Comparison of ENCODE assay signal across 20 mouse cellular contexts in the genomic region with DNA sequence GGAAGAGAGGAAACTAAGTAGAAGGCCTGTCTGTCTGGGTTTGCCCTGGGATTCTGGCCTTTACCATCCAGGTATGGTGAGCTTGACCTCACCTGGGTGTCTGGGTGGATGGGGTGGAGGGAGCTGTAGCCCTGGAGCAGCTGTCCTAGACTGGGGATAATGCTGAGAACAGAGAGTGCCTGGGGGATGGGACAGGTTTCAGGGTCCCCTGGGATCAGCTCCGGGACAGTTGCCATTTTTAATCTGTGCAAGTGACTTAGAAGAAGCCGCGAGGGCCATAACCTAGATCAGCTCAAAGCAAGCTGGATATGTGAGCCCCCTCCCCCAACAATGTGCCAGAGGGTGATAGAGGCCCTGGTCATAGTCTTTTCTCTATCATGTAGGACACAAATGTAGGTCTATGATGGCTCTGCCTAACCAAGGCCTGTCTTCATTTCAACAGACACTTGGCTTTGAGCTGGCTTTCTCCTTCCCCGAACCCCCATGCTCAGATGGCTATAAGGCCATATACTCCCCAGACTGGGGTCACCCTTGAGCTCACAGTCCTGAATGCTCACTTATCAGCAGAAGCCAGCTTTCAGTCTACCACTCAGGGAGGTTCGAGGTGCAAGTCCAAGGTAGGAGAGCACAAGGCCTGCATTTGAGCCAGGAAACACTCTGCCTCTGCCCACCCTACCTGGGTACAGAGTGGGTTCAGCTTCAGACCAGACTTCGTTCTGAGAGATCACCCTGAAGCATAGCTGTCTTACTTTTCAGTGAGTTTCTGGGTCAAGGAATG. TPM values are rescaled to one million over a fixed set of nuclear protein-coding genes. Genes with fewer than 3 reads are reported as not detected.
DNase-seq lines count a peak whose midpoint lies in the region; ATAC-seq and TF ChIP-seq lines count a peak whose summit lies in the region.
"Had no signal": no experiment of that assay in that cellular context is flagged by ENCODE, and none has a peak within 500 bp of the region (broad histone marks: within the 10 kb centered on the region; RNA-seq: fewer than 3 reads in every experiment).

No protein-coding gene starts in this region.

- in situ Hi-C loops in CH12.LX (cut with MboI; ENCODE audit: low pct_ligation_motif_present, low pct_unique_long_range_greater_than_20kb, low sequenced_read_pairs) = loop anchor here (5.0 to 25.0 kb wide), 2 partner anchors 92 to 297 kb away; a partner anchor contains a TSS

- no peak for TF ChIP-seq CTCF in CH12.LX (conservative IDR thresholded peaks at IDR 0.05 in 1 of 2, IDR thresholded peaks at IDR 0.05 in 1 of 2; ENCODE audit: low read depth in 2 of 2, low read length in 2 of 2)

- H3K27me3 ChIP-seq in kidney, embryonic 15.5 days = no peaks in the 10 kb centered on the region
- no peaks in the 10 kb centered on the region for H3K27me3 ChIP-seq in kidney, embryonic 14.5 days (ENCODE audit: control insufficient read depth, insufficient read depth, low read length)
- no peaks in the 10 kb centered on the region for H3K27me3 ChIP-seq in CH12.LX (replicated peaks)
- 0 out of 2 replicates have a peak, but pooled peaks cover 6% of the 10 kb centered on the region for H3K27me3 ChIP-seq in forebrain, embryonic 15.5 days
- H3K27me3 ChIP-seq: intestine, embryonic 15.5 days; limb, embryonic 13.5 days had no signal

- peak; percentile 67 for DNase-seq in adrenal gland, postnatal 10 days
- no peak for DNase-seq in adrenal gland, adult 18-20 months (ENCODE audit: low spot score in 2 of 2)
- DNase-seq in CH12.LX (ENCODE audit: extremely low read depth) = peak; percentile 42
- DNase-seq in heart, postnatal 4 days = peak; percentile 46
- DNase-seq in urinary bladder, postnatal 25 days (ENCODE audit: low spot score) = no peak
- DNase-seq: gastrocnemius, postnatal 10 days; lung, postnatal 10 days had no signal

- peak overlapping the region; percentile 95 for H3K27ac ChIP-seq in kidney, embryonic 15.5 days
- no peak overlapping the region for H3K27ac ChIP-seq in kidney, embryonic 14.5 days (ENCODE audit: low read depth, low read length)
- H3K27ac ChIP-seq in CH12.LX (ENCODE audit: insufficient read depth, low read depth) = peak overlapping the region; percentile 70
- no peak overlapping the region for H3K27ac ChIP-seq in forebrain, embryonic 15.5 days (replicated peaks)
- H3K27ac ChIP-seq: hindbrain, embryonic 10.5 days; limb, embryonic 13.5 days; midbrain, embryonic 12.5 days; stomach, postnatal 0 days had no signal

- no peak for ATAC-seq in kidney, embryonic 15.5 days (replicated peaks; ENCODE audit: low FRiP score)
- ATAC-seq in kidney, embryonic 14.5 days (ENCODE audit: low FRiP score, low TSS enrichment) = no peak
- ATAC-seq in forebrain, embryonic 15.5 days (replicated peaks) = no peak
- ATAC-seq: forebrain, embryonic 16.5 days had no signal

- TF ChIP-seq POLR2A in CH12.LX (IDR thresholded peaks at IDR 0.05; ENCODE audit: low read depth, low read length) = no peak

- no peaks in the 10 kb centered on the region for H3K9me3 ChIP-seq in kidney, embryonic 15.5 days (replicated peaks)
- no peaks in the 10 kb centered on the region for H3K9me3 ChIP-seq in kidney, embryonic 14.5 days (ENCODE audit: control insufficient read depth, low read length)
- no peaks in the 10 kb centered on the region for H3K9me3 ChIP-seq in CH12.LX (replicated peaks; ENCODE audit: low read length)
- no peaks in the 10 kb centered on the region for H3K9me3 ChIP-seq in forebrain, embryonic 15.5 days
- H3K9me3 ChIP-seq: hindbrain, embryonic 10.5 days; intestine, embryonic 15.5 days; limb, embryonic 13.5 days; midbrain, embryonic 12.5 days had no signal

- no peak overlapping the region for H3K9ac ChIP-seq in kidney, embryonic 15.5 days
- no peak overlapping the region for H3K9ac ChIP-seq in kidney, embryonic 14.5 days (ENCODE audit: low read depth, low read length)
- peak overlapping the region; percentile 67; the same call in 1 of the 2 replicates for H3K9ac ChIP-seq in CH12.LX (ENCODE audit: insufficient read depth, low read depth)
- no peak overlapping the region for H3K9ac ChIP-seq in forebrain, embryonic 15.5 days (replicated peaks)
- H3K9ac ChIP-seq: intestine, embryonic 15.5 days; limb, embryonic 13.5 days; midbrain, embryonic 12.5 days had no signal

- H3K79me2 ChIP-seq in CH12.LX (replicated peaks; ENCODE audit: control insufficient read depth, extremely low read depth, insufficient read depth, poor library complexity, severe bottlenecking) = no peaks in the 10 kb centered on the region

- no peak overlapping the region for H3K4me3 ChIP-seq in kidney, embryonic 15.5 days (replicated peaks)
- H3K4me3 ChIP-seq in kidney, embryonic 14.5 days (ENCODE audit: low read length) = no peak overlapping the region
- no peak overlapping the region for H3K4me3 ChIP-seq in CH12.LX (replicated peaks in 1 of 3; ENCODE audit: low read depth in 2 of 3, low read length in 2 of 3, poor library complexity in 1 of 3)
- no peak overlapping the region for H3K4me3 ChIP-seq in forebrain, embryonic 15.5 days
- H3K4me3 ChIP-seq: hindbrain, embryonic 10.5 days; intestine, embryonic 15.5 days; limb, embryonic 13.5 days; midbrain, embryonic 12.5 days had no signal

- peaks cover 61% of the 10 kb centered on the region for H3K4me1 ChIP-seq in kidney, embryonic 15.5 days
- peaks cover 36% of the 10 kb centered on the region for H3K4me1 ChIP-seq in kidney, embryonic 14.5 days (ENCODE audit: control insufficient read depth, insufficient read depth, low read length)
- H3K4me1 ChIP-seq in CH12.LX (ENCODE audit: control insufficient read depth in 1 of 2, insufficient read depth in 2 of 2) = peaks cover 23 to 54% of the 10 kb centered on the region in 2 experiments
- H3K4me1 ChIP-seq in forebrain, embryonic 15.5 days = no peaks in the 10 kb centered on the region

- WGBS in kidney, embryonic 15.5 days = 85% methylated on average over 6 of the region's 6 CpGs
- WGBS in kidney, embryonic 14.5 days = 84% methylated on average over 6 of the region's 6 CpGs
- WGBS in forebrain, embryonic 15.5 days = 81% methylated on average over 6 of the region's 6 CpGs

- H3K36me3 ChIP-seq in kidney, embryonic 15.5 days = no peaks in the 10 kb centered on the region
- H3K36me3 ChIP-seq in kidney, embryonic 14.5 days (ENCODE audit: control insufficient read depth, insufficient read depth, low read length) = no peaks in the 10 kb centered on the region
- peaks cover 0 to 1% of the 10 kb centered on the region in 2 experiments for H3K36me3 ChIP-seq in CH12.LX (replicated peaks in 1 of 2; ENCODE audit: control insufficient read depth in 1 of 2, insufficient read depth in 1 of 2, low read length in 1 of 2)
- H3K36me3 ChIP-seq in forebrain, embryonic 15.5 days = no peaks in the 10 kb centered on the region
- H3K36me3 ChIP-seq: hindbrain, embryonic 10.5 days; intestine, embryonic 15.5 days; limb, embryonic 13.5 days; midbrain, embryonic 12.5 days had no signal

- no peak for TF ChIP-seq EP300 in CH12.LX (IDR thresholded peaks at IDR 0.05; ENCODE audit: low read length)

- no peak for TF ChIP-seq RAD21 in CH12.LX (IDR thresholded peaks at IDR 0.05; ENCODE audit: low read depth, low read length)

- H3K4me2 ChIP-seq in kidney, embryonic 15.5 days = no peak overlapping the region
- H3K4me2 ChIP-seq in kidney, embryonic 14.5 days (replicated peaks; ENCODE audit: low read depth, low read length) = no peak overlapping the region
- peak overlapping the region; percentile 97 for H3K4me2 ChIP-seq in CH12.LX (ENCODE audit: insufficient read depth, low read depth, poor library complexity, severe bottlenecking)
- H3K4me2 ChIP-seq in forebrain, embryonic 15.5 days (replicated peaks) = no peak overlapping the region
- H3K4me2 ChIP-seq: intestine, embryonic 15.5 days; limb, embryonic 13.5 days; midbrain, embryonic 12.5 days had no signal

- dilution Hi-C loops in CH12.LX (cut with MboI; ENCODE audit: extremely low pct_ligation_motif_present, extremely low pct_unique_long_range_greater_than_20kb, low sequenced_read_pairs) = no loop called here

RNA-seq across cellular contexts. Expression of a gene that starts 8.4 kb away (rescaled TPM):
- total RNA-seq in adrenal gland, postnatal 10 days (2021) = not detected
- total RNA-seq in adrenal gland, adult 18-20 months (2021) = not detected
- polyA plus RNA-seq in kidney, embryonic 15.5 days (2015; fragmentation: Nextera tagmentation; extraction: Ambion mirVana) = 0.30 TPM in 1 of 2 replicates, not detected in the other
- 0.14 and 0.19 TPM in 2 replicates for polyA plus RNA-seq in kidney, embryonic 14.5 days (2014; fragmentation: Nextera tagmentation; extraction: Ambion mirVana)
- 0.13 TPM in 1 of 2 replicates, not detected in the other for total RNA-seq in CH12.LX (2012; rRNA removed)
- not detected in 2 replicates for total RNA-seq in CH12.LX (2014; rRNA removed)
- 0.45 TPM in 1 of 2 replicates, not detected in the other for polyA plus RNA-seq in CH12.LX (2012; ENCODE audit: insufficient read length, low read depth)
- total RNA-seq in heart, postnatal 4 days (2021) = not detected
- polyA plus RNA-seq in forebrain, embryonic 15.5 days (2015; fragmentation: Nextera tagmentation; extraction: Ambion mirVana) = not detected in 2 replicates
- total RNA-seq: common myeloid progenitor, adult 5-6 weeks; gastrocnemius, postnatal 10 days; layer of hippocampus, postnatal 14 days; MEL had no signal
- polyA plus RNA-seq: forebrain, embryonic 16.5 days; midbrain, embryonic 12.5 days; small intestine, adult 2 months had no signal

RNA-seq across cellular contexts. Expression of a gene that starts 12.3 kb away (rescaled TPM):
- total RNA-seq in adrenal gland, postnatal 10 days (2021) = 100 to 1,000 TPM in 1 of 2 experiments, 10 to 100 TPM in 1; 95.5 to 108 TPM
- total RNA-seq in adrenal gland, adult 18-20 months (2021) = 100 to 1,000 TPM in 1 of 2 experiments, 10 to 100 TPM in 1; 96.6 to 100 TPM
- 162 and 169 TPM in 2 replicates for polyA plus RNA-seq in kidney, embryonic 15.5 days (2015; fragmentation: Nextera tagmentation; extraction: Ambion mirVana)
- 175 and 184 TPM in 2 replicates for polyA plus RNA-seq in kidney, embryonic 14.5 days (2014; fragmentation: Nextera tagmentation; extraction: Ambion mirVana)
- 80.7 and 90.4 TPM in 2 replicates for total RNA-seq in CH12.LX (2012; rRNA removed)
- 126 and 127 TPM in 2 replicates for total RNA-seq in CH12.LX (2014; rRNA removed)
- polyA plus RNA-seq in CH12.LX (2012; ENCODE audit: insufficient read length, low read depth) = 92.0 and 92.1 TPM in 2 replicates
- total RNA-seq in heart, postnatal 4 days (2021) = 10 to 100 TPM; 65.9 to 72.7 TPM
- polyA plus RNA-seq in forebrain, embryonic 15.5 days (2015; fragmentation: Nextera tagmentation; extraction: Ambion mirVana) = 133 and 141 TPM in 2 replicates

RNA-seq across cellular contexts. Expression of a gene that starts 25.4 kb away (rescaled TPM):
- 10 to 100 TPM; 17.2 to 23.6 TPM for total RNA-seq in adrenal gland, postnatal 10 days (2021)
- 10 to 100 TPM; 12.0 to 16.2 TPM for total RNA-seq in adrenal gland, adult 18-20 months (2021)
- 25.5 and 28.0 TPM in 2 replicates for polyA plus RNA-seq in kidney, embryonic 15.5 days (2015; fragmentation: Nextera tagmentation; extraction: Ambion mirVana)
- 13.7 and 26.6 TPM in 2 replicates for polyA plus RNA-seq in kidney, embryonic 14.5 days (2014; fragmentation: Nextera tagmentation; extraction: Ambion mirVana)
- total RNA-seq in CH12.LX (2012; rRNA removed) (4.1 and 9.3 TPM in 2 replicates), CH12.LX (2014; rRNA removed) (6.2 and 6.7 TPM in 2 replicates)
- 5.3 and 6.0 TPM in 2 replicates for polyA plus RNA-seq in CH12.LX (2012; ENCODE audit: insufficient read length, low read depth)
- total RNA-seq in heart, postnatal 4 days (2021) = 10 to 100 TPM; 14.9 to 16.5 TPM
- 9.5 and 10.7 TPM in 2 replicates for polyA plus RNA-seq in forebrain, embryonic 15.5 days (2015; fragmentation: Nextera tagmentation; extraction: Ambion mirVana)

RNA-seq across cellular contexts. Expression of a gene that starts 35.6 kb away (rescaled TPM):
- 10 to 100 TPM; 89.0 to 91.5 TPM for total RNA-seq in adrenal gland, postnatal 10 days (2021)
- 10 to 100 TPM; 97.2 to 97.4 TPM for total RNA-seq in adrenal gland, adult 18-20 months (2021)
- polyA plus RNA-seq in kidney, embryonic 15.5 days (2015; fragmentation: Nextera tagmentation; extraction: Ambion mirVana) = 84.4 and 88.6 TPM in 2 replicates
- polyA plus RNA-seq in kidney, embryonic 14.5 days (2014; fragmentation: Nextera tagmentation; extraction: Ambion mirVana) = 41.5 and 82.2 TPM in 2 replicates
- total RNA-seq in CH12.LX (2012; rRNA removed) = 54.5 and 57.6 TPM in 2 replicates
- total RNA-seq in CH12.LX (2014; rRNA removed) = 45.5 and 51.1 TPM in 2 replicates
- 54.6 and 62.7 TPM in 2 replicates for polyA plus RNA-seq in CH12.LX (2012; ENCODE audit: insufficient read length, low read depth)
- 100 to 1,000 TPM; 111 to 119 TPM for total RNA-seq in heart, postnatal 4 days (2021)
- 199 and 209 TPM in 2 replicates for polyA plus RNA-seq in forebrain, embryonic 15.5 days (2015; fragmentation: Nextera tagmentation; extraction: Ambion mirVana)

Comparison
In these comparisons a context has a peak if more than half of its experiments do, and no peak if none do; other contexts are left out.
1. DNase-seq: peak in adrenal gland, postnatal 10 days (single experiment), CH12.LX (single experiment) and heart, postnatal 4 days (single experiment); none in adrenal gland, adult 18-20 months (0 of 2) and urinary bladder, postnatal 25 days (single experiment).
2. H3K27ac ChIP-seq: peak in kidney, embryonic 15.5 days (single experiment) and CH12.LX (single experiment); none in kidney, embryonic 14.5 days (single experiment) and forebrain, embryonic 15.5 days (single experiment).